Mouse (Mus musculus): ENCODE results near the gene Vasn.
"Not testable (repeated sequence)": the region's sequence is repeated elsewhere in the genome, so short reads cannot be mapped to it uniquely, and the experiment has no call there.

The Vasn gene

DNA sequence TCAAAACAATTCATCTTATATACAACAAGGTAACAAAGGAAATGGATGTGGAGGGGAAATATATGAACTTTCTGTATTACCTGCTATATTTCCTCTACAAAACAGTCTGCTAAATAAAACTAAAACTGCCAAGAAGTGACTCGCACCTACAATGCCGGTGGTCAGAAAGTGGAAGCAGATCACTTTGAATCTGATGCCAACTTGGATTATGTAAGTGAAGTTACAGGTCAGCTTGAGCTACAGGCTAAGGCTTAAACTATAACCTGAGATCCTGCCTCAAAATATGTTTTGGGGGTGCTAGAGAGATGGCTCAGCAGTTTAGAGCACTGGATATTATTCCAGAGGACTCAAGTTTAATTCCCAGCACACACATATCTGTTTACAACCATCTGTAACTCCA lies 26.0 kb downstream of the Vasn start:
- DNase-seq (ENCODE audit: low spot score in 2 of 2): no peak

DNA sequence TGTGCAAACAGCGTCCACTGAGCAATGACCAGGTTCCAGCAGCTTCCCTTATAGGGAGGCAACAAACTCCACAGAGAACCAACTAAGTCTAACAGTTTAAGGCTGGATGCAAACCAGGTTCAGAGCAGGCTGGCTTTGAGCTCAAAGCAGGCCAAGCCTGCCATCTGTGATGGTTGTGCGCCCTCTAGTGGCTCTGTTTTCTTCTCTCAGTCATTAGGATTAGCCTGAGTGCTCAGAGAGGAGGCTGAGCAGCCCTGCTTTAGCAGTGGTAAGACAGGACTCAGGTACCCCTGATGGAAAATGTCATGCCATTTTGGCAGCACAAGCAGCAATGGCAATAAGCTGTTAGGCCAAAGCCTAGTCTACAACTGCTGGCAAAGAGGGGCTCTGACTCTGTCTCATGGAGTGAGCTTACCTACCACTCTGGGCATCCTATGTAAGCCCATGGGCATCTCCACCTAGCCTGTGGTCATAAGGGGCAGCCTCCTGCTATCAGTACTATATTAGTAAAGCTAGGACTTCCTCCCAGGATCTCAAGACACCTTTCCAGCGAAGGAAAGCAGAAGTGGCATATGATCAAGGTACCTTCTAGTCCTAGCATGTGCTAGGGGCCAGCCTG lies 27.6 kb downstream of the Vasn start:
- DNase-seq (ENCODE audit: low spot score in 2 of 2): peak; percentile 81 to 84

DNA sequence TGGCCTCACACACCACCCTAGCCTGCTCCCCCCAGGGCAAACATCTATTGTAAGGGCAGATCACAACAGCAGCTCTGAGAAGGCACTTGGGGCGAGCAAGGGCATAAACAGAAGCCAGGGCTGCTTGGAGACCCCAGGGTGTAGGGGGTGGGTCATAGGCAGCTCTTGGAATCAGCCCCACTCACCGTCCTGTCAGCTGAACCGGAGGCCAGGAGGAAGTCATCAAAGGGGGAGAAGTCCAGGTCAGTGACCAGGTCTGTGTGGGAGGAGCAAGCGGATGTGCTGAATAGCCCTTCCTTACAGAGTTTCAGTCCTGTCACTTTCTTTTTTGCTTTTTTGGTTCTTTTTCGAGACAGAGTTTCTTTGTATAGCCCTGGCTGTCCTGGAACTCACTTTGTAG lies 30.6 kb downstream of the Vasn start:
- no peak for DNase-seq (ENCODE audit: low spot score in 2 of 2)

DNA sequence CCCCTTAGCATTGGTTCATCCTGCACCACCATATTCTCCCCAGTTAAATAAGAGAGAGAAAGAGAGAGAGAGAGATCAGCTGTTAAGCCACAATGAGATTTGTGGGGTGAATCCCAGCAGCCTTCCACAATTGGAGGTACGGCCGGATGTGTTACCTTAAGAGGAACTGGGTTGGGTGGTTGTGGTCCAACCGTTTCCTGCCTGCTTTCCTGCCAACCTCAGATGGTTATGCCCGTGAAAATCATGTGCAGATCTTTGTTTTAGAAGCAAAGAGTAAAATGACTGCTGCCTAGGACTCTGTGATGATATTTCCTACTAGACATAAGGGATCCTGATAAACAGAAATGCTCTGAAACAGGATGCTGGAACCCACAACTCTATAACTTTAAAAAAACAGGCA lies 34.4 kb downstream of the Vasn start:
- no peak for DNase-seq (ENCODE audit: low spot score in 2 of 2)

DNA sequence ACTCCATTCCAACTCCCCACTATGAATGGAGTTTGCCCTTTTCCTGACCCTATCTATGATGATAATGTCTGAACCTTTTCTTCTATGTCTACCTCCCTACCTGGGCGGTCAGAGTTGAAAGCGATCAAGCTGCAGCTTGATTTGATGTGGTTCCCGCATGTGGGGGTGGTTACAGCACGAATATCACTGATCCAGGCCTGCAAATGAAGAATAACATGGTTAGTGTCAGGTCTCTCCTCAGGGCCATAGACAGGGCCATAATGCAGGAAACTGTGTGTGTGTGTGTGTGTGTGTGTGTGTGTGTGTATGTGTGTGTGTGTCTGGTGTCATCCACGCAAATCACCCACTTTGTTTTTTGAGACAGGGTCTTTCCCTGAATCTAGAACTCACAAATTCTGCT lies 37.1 kb downstream of the Vasn start:
- DNase-seq (ENCODE audit: low spot score in 2 of 2): no peak

DNA sequence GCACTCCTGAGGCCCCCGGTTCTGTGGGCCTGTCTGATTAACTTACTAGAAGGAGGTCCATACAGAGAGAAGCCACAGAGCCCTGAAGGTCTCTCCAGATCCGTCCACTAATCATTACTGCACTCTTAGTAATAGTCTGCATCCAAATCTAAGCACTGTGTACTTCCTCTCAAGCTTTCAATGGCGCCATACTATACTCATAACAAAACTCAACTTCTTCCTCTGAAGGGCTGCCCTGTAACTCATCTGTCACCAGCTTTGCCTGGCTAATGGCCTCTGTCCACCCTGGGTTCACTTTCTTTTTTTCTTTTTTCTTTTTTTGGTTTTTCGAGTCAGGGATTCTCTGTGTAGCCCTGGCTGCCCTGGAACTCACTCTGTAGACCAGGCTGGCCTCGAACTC lies 38.3 kb downstream of the Vasn start:
- DNase-seq (ENCODE audit: low spot score in 2 of 2): no peak

DNA sequence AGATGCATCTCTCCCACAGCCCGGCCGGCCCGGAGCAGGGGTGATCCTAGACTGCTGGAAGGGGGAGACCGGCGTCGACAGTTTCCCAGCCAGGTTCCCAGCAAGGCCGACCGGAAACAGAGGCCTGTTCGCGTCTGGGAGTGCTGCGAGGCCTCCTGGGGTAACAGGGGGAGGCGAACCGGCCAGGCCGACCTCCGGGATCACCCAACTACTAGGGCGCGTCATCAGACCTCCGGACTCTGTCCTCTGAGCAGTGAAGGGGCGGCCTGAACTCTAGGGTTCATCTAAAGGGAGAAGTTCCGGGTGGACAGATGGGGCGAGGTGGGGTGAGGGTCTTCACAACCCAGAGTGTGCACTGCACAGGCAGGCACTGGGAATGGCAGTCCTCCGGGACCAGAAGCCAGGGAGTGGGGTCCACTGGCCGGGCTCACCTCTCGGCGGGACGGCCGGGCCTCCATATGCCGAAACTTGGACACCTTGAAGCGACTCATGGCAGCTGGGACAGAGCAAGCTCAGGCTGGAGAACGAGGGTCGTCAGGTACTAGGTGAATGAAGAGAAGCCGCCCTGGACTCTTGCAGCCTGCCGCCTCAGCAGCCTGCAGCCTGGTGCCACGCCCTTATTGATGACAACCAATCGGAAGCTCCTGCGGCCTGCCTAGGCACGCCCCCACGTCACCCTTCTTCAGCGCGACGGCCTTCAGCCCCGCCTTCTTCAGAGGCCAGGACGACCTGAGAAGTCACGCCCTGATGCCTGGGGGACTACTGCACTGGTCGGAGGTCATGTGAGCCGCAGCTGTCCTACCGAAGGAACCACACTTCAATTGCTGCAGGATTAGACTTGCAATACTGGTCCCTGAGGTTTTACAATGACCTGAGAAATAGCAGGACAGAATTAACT lies 39.6 kb downstream of the Vasn start, which contains the start of gene Coro7:
Gene Coro7, minus strand, starts transcription at position 657 of the 898 bp plus-strand sequence.
- peak; percentile 81 to 90 for DNase-seq (ENCODE audit: low spot score in 2 of 2)

DNA sequence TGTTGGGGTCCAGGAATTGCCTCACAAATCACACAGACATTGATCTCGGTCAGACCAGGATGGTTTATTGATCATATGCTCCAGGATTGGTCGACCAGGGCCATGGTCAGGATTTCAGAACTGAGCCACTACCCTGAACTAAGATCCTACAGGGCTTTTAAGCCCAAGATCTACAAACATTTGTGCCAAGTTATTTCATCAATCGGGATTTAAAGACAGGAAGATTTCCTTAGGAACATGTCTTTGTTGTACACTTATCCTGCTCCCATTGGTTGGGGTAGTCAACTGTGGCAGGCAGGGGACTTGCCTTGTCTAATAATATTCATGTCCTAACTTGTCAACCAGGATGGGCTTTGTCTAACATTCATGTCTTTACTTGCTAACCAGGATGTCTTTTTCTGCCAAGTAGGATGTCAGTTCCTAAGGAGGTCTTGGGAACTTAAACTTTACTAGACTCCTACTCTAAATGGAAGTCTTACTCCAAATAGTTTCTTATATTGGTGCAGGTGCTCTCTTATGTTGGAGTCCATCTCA lies 41.2 kb downstream of the Vasn start:
- not testable (repeated sequence) for DNase-seq (ENCODE audit: low spot score in 2 of 2)

DNA sequence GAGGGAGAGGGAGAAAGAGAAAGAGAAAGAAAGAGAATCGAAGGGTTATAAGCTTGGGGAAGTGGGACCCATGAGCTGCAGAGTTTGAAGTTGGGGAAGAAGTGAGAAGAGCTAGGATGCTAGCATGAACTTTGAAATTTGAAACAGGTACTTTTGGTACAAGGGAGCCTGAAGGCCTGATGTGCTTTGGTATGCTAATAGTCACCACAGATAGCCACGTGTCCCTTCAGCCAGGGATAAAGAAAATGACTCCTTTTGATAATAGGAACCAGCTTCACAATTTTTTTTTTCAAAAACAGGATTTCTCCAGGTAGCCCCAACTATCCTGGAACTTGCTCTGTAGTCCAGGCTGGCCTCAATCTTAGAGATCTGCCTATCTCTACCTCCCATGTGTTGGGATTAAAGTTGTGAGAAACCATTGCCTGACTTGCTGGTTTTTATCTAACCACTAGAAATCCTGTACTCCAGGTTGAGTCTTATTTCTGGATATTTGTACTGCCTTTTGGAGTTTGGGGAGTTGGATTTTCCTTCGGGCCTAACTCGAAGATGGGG lies 43.0 kb downstream of the Vasn start:
- no peak for DNase-seq (ENCODE audit: low spot score in 2 of 2)

DNA sequence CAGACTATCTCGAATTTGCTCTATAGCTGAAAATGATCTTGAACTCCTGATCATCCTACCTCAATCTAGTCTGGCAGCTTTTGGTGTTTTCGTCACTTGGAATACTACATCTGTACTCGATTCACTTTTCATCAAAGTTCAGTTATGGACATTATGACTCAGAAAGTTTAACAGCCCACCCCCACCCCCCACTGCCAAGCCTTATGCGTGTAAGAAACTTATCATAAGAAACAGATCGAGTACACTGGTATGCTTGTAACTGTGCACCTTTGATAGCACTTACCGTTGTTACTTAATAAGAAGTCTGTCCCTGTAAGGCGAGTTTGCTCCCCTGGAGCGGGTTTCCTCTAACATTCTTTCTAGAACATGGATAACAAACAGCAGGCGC lies 43.4 kb downstream of the Vasn start:
- no peak for DNase-seq (ENCODE audit: low spot score in 2 of 2)

DNA sequence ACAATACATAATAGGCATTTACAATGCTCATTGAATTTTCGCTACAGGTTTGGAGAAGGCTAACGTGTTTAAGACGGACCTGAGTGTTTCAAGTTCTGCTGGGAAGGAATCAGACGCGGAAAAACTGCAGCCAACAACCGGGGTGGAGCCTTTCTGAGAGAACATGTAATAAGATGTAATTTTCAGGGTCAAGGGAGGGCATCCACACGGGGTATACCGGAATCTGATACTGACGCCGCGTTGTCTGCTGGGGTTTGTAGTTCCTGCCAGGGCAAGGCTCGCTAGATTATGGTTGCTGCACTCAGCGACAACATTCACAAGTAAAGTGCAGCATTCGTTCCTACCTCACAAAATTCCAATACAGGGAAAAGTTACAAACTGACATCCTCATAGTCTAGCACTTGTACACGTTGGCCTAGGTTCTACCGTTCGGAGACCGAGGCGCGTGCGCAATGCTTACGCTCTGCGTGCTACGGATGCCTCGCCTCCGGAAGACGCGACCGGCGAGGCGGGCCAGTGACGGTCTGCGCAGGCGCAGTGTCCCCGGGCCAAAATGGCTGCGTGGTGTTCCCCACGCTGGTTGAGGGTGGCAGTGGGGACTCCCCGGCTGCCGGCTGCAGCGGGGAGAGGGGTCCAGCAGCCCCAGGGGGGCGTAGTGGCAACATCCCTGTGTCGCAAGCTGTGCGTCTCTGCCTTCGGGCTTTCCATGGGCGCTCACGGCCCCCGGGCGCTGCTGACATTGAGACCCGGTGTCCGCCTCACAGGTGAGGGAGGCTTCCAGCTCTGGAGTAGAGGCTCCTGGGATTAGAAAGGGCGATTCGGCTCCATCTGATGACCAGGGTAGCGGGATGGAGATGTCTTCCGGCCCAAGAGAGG lies 44.1 kb downstream of the Vasn start:
- peak; percentile 94 to 95 for DNase-seq (ENCODE audit: low spot score in 2 of 2)

DNA sequence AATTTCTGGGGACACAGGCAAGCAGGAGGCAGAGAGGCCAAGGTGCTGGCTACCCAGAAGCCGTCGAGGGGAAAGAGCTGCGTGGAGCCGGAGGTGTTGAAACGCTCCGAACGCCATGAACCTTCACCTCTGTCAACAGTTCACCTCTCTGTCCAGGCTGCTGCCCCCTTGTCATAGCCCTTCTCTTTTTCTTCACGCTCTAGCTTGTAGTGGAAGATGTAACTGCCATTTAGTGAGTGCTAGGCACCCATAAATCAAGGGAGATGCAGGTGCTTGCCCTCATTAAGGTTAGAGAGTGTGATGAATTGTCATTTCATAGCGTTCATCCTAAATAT lies 44.7 kb downstream of the Vasn start:
- DNase-seq (ENCODE audit: low spot score in 2 of 2): peak in 1 of 2 experiments; percentile 6

DNA sequence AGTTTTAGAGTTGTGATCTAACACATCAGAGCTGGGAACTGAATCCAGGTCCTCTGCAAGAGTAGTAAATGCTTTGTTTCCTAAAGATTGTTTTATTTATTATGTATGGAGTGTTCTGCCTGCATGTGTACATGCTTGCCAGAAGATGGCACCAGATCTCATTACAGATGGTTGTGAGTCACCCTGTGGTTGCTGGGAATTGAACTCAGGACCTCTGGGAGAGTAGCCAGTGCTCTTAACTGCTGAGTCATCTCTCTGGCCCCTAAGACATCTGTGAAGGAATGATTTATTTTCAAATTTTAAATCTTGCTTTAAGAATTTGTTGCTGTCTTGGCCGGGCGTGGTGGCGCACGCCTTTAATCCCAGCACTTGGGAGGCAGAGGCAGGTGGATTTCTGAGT lies 49.6 kb downstream of the Vasn start:
- DNase-seq (ENCODE audit: low spot score in 2 of 2): not testable (repeated sequence)
